Mouse (Mus musculus) neural tube, embryonic 11.5 days (tissue): ENCODE data around the gene Gpx4. TPM values are rescaled to one million over a fixed set of nuclear protein-coding genes. Genes with fewer than 3 reads are reported as not detected.
A peak's percentile ranks its signal among the peaks of the same experiment; 100 is the strongest.

Source experiments
- ATAC-seq: fragments of 200-750 bp; cut with Nextera tagmentation; 2 replicates; pipeline ENCODE4 v1.8.0; 2017; ENCODE audit warnings: moderate number of reproducible peaks, mild to moderate bottlenecking, moderate TSS enrichment, moderate library complexity; ENCODE audit not compliant: insufficient read depth, low FRiP score, low TSS enrichment
- DNase-seq: peaks from one replicate; pipeline ENCODE4 v3.0.0-alpha.2; 2015; ENCODE audit warnings: low spot score
- H3K27ac ChIP-seq: fragments of 300-500 bp; sonication (generic); 2 replicates; pipeline ENCODE4 v1.5.1; 2014; ENCODE audit warnings: low read depth, mild to moderate bottlenecking, low read length
- H3K27me3 ChIP-seq: fragments of 300-500 bp; sonication (generic); 2 replicates; pipeline ENCODE4 v1.6.1; 2014; ENCODE audit warnings: mild to moderate bottlenecking, low read length, mixed read lengths; ENCODE audit not compliant: control insufficient read depth, insufficient read depth
- H3K36me3 ChIP-seq: fragments of 300-500 bp; sonication (generic); 2 replicates; pipeline ENCODE4 v1.6.1; 2014; ENCODE audit warnings: mild to moderate bottlenecking, low read length, moderate library complexity, mixed read lengths; ENCODE audit not compliant: control insufficient read depth, insufficient read depth
- H3K4me1 ChIP-seq: fragments of 300-500 bp; sonication (generic); 2 replicates; pipeline ENCODE4 v1.6.1; 2014; ENCODE audit warnings: low read length, mixed read lengths; ENCODE audit not compliant: control insufficient read depth, insufficient read depth
- H3K4me2 ChIP-seq: fragments of 300-500 bp; sonication (generic); 2 replicates; pipeline ENCODE4 v1.6.1; 2014; ENCODE audit warnings: low read depth, mild to moderate bottlenecking, moderate library complexity
- H3K4me3 ChIP-seq: fragments of 300-500 bp; sonication (generic); 2 replicates; pipeline ENCODE4 v1.5.1; 2014; ENCODE audit warnings: low read depth, low read length
- H3K9ac ChIP-seq: fragments of 300-500 bp; sonication (generic); 2 replicates; pipeline ENCODE4 v1.6.1; 2014; ENCODE audit warnings: mild to moderate bottlenecking, low read length
- H3K9me3 ChIP-seq: fragments of 300-500 bp; sonication (generic); 2 replicates; pipeline ENCODE4 v1.6.1; 2016; ENCODE audit warnings: low read length; ENCODE audit not compliant: control insufficient read depth
- WGBS: fragments of 180-500 bp; shearing (Covaris S2); extraction: QIAGEN DNeasy Blood & Tissue Kit; methylation state at CpG from one replicate; pipeline ENCODE4 v1.1.7; 2014; 5-methylcytosine and 5-hydroxymethylcytosine counted together
- polyA plus RNA-seq: library from polyadenylated mRNA; unstranded; fragments of >200 nt; fragmentation: Nextera tagmentation; extraction: Ambion mirVana; gene quantifications from 2 replicates; pipeline ENCODE4 v1.2.1, GENCODE M21; 2014

The Gpx4 gene
- polyA plus RNA-seq, 1 experiment from 2014 or later, result 570 TPM

DNA sequence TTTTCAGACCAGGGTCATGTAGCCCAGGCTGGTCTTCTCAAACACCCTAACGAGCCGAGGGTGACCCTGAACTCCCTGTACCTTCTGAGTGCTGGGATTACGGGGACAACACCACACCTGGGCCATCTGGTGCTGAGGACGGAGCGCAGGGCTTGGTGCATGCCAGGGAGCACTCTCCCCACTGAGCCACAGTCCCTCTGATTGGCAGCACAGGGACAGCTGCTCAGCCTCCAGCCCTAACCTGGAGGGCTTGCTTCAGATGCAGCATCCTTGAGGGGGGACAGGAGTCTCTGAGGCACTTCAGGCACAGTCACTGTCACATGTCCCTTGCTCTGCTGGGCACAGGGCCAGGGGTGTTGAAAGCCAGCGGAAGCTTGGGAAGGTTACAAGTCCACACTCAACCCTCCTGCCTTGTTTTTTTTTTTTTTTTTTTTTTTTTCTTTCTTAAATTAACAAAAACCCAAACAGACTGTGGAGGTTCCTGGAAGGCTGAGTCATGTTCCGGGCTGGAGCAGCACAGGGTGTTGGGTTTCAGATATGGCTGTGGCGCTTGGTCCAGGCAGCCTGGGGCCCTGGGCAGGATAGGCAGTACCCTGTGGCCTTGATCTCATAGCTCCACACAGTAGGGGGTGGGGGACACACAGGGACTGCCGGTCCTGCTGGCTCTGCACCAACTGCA lies 24.0 kb downstream of the Gpx4 start:
- peak; percentile 19 for DNase-seq
- Histone ChIP-seq H3K27me3 (no peaks in the 10 kb centered on the region), H3K9ac (no peak overlapping the region), H3K4me2 (no peak overlapping the region), H3K9me3 (no peaks in the 10 kb centered on the region), H3K4me1 (no peaks in the 10 kb centered on the region), H3K36me3 (no peaks in the 10 kb centered on the region), H3K27ac (no peak overlapping the region), H3K4me3 (no peak overlapping the region)
- ATAC-seq, result no peak
- 72% methylated on average over 9 of the region's 9 CpGs for WGBS

DNA sequence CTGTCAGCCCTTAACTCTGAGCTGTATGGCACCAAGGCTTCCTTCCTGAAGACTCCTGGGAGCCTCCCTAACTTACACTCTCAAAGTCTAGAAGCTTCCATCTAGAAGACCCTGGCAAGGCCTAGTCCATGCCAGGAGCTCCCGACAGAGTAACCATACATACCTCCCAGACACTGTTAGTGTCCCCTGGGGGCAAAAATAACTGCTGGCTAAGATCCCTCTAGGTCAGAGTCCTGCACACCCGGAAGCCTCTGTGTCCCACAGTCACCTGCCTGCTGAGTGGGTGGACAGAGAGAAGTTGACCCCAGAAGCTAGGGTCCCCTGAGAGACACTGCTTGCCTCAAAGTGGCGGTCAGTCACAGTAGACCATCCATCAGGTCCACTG lies 24.5 kb downstream of the Gpx4 start:
- H3K27me3 ChIP-seq, result no peaks in the 10 kb centered on the region
- no peak overlapping the region for H3K4me3 ChIP-seq
- no peak overlapping the region for H3K27ac ChIP-seq
- no peaks in the 10 kb centered on the region for H3K4me1 ChIP-seq
- no peak overlapping the region for H3K9ac ChIP-seq
- H3K9me3 ChIP-seq, result no peaks in the 10 kb centered on the region
- 93% methylated on average over 3 of the region's 3 CpGs for WGBS
- DNase-seq, result no peak
- H3K36me3 ChIP-seq, result no peaks in the 10 kb centered on the region
- ATAC-seq, result no peak
- H3K4me2 ChIP-seq, result no peak overlapping the region

DNA sequence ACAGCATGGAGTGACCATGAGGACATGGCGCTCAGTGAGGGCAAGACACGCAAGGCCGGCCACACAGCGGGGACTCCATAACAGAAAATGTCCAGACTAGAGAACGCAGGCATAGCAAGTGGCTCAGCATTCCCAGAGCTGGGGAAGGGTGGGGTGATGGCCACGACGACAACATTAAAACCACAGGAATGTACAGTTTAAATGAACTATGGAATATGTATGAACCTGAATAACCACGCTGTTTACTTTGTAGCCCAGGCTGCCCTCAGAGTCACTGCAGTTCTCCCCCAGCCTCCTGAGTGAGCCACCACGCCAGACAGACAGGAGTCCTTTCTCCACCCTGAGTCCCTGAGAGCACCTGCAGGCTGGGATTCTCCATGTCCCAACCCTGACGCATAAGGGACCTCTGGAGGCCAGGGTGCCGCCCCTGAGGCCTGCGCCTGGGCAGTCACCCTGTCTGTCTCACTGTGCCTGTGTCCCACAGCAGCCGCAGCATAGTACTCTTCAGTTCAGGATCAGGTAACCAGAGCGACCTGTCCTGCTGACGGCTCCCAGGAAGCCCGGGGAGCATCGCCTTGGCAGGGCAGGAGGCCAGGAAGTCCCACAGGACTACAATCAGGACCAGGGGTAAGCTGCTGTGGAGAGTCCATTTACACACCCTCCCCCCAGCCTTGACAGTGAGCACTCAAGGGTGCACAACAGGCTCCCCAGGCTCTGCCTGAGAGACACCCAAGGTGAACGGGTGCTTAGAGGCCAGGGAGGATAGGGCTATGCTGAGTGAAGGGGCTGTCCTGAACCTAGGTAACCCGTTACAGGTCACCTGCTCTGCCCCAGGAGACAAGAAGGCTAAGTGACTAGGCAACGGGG lies 25.9 kb downstream of the Gpx4 start:
- H3K9ac ChIP-seq, result no peak overlapping the region
- no peak overlapping the region for H3K4me2 ChIP-seq
- no peaks in the 10 kb centered on the region for H3K36me3 ChIP-seq
- no peaks in the 10 kb centered on the region for H3K27me3 ChIP-seq
- H3K9me3 ChIP-seq, result no peaks in the 10 kb centered on the region
- no peak overlapping the region for H3K27ac ChIP-seq
- DNase-seq (no peak), ATAC-seq (no peak)
- H3K4me1 ChIP-seq, result no peaks in the 10 kb centered on the region
- no peak overlapping the region for H3K4me3 ChIP-seq
- 84% methylated on average over 20 of the region's 20 CpGs for WGBS

DNA sequence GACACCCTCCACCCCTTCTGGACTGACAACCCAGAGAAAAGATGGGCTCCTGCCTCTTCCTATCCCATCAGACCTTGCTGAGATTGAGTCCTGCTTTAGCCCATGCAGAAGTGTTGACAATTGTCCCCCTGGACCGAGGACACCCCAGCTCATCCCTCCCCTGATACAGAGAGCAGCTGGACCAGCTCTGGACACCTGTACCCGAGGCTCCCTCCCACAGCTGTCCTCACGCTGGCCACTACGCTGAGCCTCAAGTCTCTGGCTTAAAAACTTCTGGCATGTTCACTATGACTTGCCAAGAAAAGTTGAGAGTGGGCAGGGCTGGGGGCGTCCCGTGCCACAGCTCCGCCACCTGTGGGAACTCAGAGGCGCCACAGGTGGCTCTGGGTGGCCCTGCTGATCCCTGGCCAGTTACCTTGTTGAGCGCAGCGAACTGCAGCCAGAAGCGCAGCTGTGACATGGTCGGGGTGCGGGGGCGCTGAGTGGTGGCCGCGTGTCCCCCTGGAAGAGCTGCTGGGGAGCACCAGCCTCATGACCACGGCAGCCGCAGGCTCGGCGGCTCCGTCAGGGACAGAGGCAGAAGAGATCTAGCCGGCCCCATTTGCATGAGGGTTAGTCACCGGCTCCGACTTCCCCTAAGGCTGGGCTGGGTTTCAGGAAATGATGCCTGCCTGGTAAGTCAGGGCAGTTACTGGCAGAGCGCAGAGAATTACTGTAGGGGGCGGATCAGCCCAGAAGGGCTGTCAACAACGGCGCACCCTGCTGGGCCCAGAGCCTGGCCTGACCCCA lies 28.0 kb downstream of the Gpx4 start:
- Histone ChIP-seq H3K4me2 (peak overlapping the region; percentile 24), H3K27ac (no peak overlapping the region), H3K36me3 (peaks cover 2% of the 10 kb centered on the region; the same call in 1 of the 2 replicates), H3K27me3 (no peaks in the 10 kb centered on the region), H3K4me3 (no peak overlapping the region), H3K9ac (0 out of 2 replicates have a peak overlapping the region, but pooled peaks have one; percentile 33), H3K9me3 (no peaks in the 10 kb centered on the region), H3K4me1 (no peaks in the 10 kb centered on the region)
- 14% methylated on average over 28 of the region's 28 CpGs for WGBS
- no peak for ATAC-seq
- no peak for DNase-seq

DNA sequence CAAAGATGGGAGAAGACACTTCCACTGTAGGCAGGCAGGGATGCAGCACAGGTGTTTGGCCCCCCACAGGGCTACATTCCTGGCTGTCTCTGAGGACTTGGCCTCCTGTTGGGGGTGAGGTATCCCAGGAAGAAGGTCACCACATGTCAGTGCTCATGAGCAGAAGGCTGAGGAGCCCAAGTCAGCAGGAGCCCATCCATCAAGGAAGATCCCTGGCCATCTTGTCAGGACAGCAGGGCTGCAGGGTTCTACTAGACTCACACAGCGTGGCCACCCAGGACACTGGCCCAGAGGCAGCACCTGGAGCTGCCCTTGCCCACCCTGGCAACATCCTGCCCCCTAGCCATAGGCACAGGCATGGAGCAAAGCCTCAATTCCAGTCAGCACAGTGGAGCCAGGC lies 29.0 kb downstream of the Gpx4 start:
- no peak overlapping the region for H3K4me2 ChIP-seq
- no peak overlapping the region for H3K4me3 ChIP-seq
- H3K4me1 ChIP-seq, result no peaks in the 10 kb centered on the region
- DNase-seq (no peak), ATAC-seq (no peak)
- no peaks in the 10 kb centered on the region for H3K9me3 ChIP-seq
- H3K36me3 ChIP-seq, result peaks cover 2% of the 10 kb centered on the region; the same call in 1 of the 2 replicates
- no peak overlapping the region for H3K27ac ChIP-seq
- H3K9ac ChIP-seq, result no peak overlapping the region
- WGBS, result 19% methylated on average over 1 of the region's 1 CpGs
- no peaks in the 10 kb centered on the region for H3K27me3 ChIP-seq

DNA sequence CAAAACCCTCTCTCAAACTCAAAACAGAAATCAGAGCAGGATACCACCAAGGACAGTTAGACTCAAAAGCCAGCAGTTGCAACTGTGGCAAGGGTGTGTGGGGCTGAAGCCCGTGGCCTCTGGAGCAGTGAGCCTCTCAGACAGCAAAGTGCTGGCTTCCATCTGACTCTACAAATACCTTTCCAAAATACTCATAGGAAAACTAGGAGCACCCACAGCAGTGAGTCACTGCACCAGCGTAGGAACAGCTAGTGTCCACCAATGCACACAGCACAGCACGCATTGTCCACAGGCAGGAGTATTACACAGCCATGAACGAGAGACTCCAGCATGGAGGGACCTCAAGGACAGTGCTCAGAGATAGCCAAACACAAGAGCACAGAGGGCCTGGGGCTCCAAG lies 29.4 kb downstream of the Gpx4 start:
- Histone ChIP-seq H3K9me3 (no peaks in the 10 kb centered on the region), H3K4me1 (no peaks in the 10 kb centered on the region), H3K4me2 (no peak overlapping the region), H3K27ac (no peak overlapping the region), H3K4me3 (no peak overlapping the region), H3K36me3 (peaks cover 2% of the 10 kb centered on the region), H3K9ac (no peak overlapping the region), H3K27me3 (no peaks in the 10 kb centered on the region)
- WGBS, result 94% methylated on average over 4 of the region's 4 CpGs
- DNase-seq (no peak), ATAC-seq (no peak)

DNA sequence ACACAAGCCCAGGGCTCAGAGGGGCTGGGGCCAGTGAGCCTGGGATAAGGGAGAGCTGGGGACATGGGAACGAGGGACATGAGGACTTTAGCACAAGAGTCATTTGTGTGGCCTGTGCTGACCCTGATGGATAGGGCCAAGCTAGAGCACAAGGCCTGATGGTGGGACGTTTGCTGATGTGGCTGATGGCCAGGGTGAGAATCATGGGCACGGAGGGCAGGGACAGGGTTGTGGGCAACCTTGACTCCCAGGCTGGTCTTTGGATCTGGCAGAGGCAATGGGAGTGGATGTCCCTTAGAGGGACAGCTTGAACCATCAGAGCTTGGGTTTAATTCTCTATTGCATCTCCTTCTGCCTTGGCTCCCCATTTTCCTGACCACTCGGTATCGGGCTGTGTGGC lies 30.3 kb downstream of the Gpx4 start:
- H3K36me3 ChIP-seq, result peaks cover 2% of the 10 kb centered on the region
- H3K27me3 ChIP-seq, result no peaks in the 10 kb centered on the region
- H3K9ac ChIP-seq, result no peak overlapping the region
- ATAC-seq (no peak), DNase-seq (no peak)
- no peaks in the 10 kb centered on the region for H3K9me3 ChIP-seq
- 93% methylated on average over 5 of the region's 5 CpGs for WGBS
- H3K4me1 ChIP-seq, result no peaks in the 10 kb centered on the region
- no peak overlapping the region for H3K4me2 ChIP-seq
- H3K4me3 ChIP-seq, result no peak overlapping the region
- no peak overlapping the region for H3K27ac ChIP-seq

DNA sequence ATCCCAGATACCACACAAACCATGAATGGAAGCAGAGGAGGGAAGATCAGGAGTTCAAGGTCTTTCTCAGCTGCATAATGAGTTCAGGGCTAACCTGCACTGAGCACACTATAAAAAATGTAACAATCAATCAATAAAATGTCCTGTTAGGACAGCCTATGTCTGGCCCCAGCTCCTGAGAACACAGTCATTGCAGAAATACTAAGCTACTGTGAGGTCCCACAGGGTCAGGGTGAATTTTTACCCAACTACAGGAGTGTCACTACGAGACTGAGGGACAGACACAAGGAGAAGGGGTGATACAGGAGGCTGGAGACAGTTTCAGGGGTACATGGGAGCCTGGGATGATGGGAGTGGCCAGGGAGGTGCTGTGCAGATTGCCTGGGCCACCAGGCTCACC lies 31.4 kb downstream of the Gpx4 start:
- H3K4me2 ChIP-seq, result no peak overlapping the region
- no peaks in the 10 kb centered on the region for H3K4me1 ChIP-seq
- no peak overlapping the region for H3K4me3 ChIP-seq
- H3K36me3 ChIP-seq, result peaks cover 2% of the 10 kb centered on the region
- no peak overlapping the region for H3K9ac ChIP-seq
- WGBS, result 88% methylated on average over 1 of the region's 1 CpGs
- ATAC-seq (no peak), DNase-seq (no peak)
- no peak overlapping the region for H3K27ac ChIP-seq
- H3K27me3 ChIP-seq, result no peaks in the 10 kb centered on the region
- H3K9me3 ChIP-seq, result no peaks in the 10 kb centered on the region
